Mouse (Mus musculus): Measurements from ENCODE around the gene Slc1a2. TPM values are rescaled to one million over a fixed set of nuclear protein-coding genes. Genes with fewer than 3 reads are reported as not detected.

Slc1a2 gene
- total RNA-seq, 2 experiments from 2014 or later, result 0.20 to 0.26 TPM

- no peak for DNase-seq
Observed at GRCm38 (mm10) chr2:102825961-102826633, 167.6 kb downstream of the Slc1a2 start.

GRCm38 (mm10) chr2:102827841-102828240, 169.4 kb downstream of the Slc1a2 start:
- no peak for DNase-seq

GRCm38 (mm10) chr2:102828381-102828780, 169.9 kb downstream of the Slc1a2 start:
- DNase-seq, result no peak

GRCm38 (mm10) chr2:102829201-102829600, 170.7 kb downstream of the Slc1a2 start:
- DNase-seq, result peak; percentile 84

- DNase-seq, result no peak
Observed at GRCm38 (mm10) chr2:102831547-102831946, 173.1 kb downstream of the Slc1a2 start.

GRCm38 (mm10) chr2:102838179-102838578, 179.7 kb downstream of the Slc1a2 start:
- DNase-seq, result no peak

Other genes starting within 250 kb of the Slc1a2 start
- 1 to 10 TPM; 3.2 to 3.3 TPM for gene Fjx1, start 206.2 kb upstream of the Slc1a2 start, total RNA-seq (2021)
- gene Pamr1, start 108.6 kb upstream of the Slc1a2 start, total RNA-seq (2021), result 1 to 10 TPM; 4.6 to 6.4 TPM
- 10 to 100 TPM; 26.7 to 28.2 TPM for gene Cd44, start 243.0 kb downstream of the Slc1a2 start, total RNA-seq (2021)

Data from heart, postnatal 4 days (tissue).